Mouse (Mus musculus): Measurements from ENCODE around the gene Pnpla1.

The Pnpla1 gene

DNA sequence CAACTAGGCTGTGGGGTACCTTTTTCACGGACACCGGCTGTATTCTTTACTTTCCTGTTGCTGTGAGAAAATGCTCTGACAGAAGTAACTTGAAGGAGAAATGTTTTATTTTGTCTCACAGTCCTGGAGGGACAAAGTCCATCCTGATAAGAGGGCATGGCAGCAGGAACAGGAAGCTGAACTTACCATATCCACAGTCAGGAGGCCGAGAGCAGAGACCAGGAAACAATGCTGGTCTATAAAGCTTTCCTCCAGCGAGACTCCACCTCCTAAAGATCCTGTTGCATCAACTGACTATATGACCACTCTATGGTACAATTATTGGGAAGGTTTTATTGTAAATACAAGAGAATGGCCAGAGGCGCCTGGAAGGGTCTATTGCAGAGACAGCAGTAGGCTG is 14.5 kb upstream of the Pnpla1 start:
- DNase-seq (ENCODE audit: low read depth) = no peak

DNA sequence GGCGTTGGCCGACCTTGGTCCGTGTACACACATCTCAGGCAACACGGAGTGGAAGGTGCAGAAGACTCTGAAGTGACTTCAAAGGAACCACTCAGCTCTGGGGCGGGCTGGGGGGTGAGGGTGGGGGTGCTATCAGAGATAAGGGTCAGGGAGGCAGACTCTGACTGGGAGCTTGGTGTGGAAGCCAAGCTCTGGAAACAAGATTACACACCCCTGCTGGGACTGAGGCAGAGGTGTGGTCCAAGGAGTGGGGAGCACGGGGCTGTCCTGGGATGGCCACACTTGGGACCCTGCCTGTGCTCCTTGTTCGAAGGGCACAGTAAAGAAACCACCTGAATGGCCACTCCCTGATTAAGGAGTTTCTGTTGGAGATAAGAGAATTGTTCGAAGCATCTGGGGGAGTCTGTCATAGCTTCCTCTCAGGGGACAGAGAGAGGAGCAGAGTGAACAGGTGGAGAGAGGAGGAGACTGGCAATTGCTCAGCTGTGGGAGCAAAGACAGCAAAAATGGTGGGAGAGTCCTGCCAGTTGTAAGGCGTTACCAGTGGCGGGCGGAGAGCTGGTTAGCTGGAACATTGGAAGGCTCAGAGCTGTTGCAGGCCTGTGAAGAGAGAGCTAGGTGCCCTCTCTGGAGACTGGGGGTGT is 11.1 kb upstream of the Pnpla1 start:
- no peak for DNase-seq (ENCODE audit: low read depth)

- DNase-seq (ENCODE audit: low read depth) = no peak
Measured at GRCm38 (mm10) chr17:28850511-28850910, 7.7 kb upstream of the Pnpla1 start.

DNA sequence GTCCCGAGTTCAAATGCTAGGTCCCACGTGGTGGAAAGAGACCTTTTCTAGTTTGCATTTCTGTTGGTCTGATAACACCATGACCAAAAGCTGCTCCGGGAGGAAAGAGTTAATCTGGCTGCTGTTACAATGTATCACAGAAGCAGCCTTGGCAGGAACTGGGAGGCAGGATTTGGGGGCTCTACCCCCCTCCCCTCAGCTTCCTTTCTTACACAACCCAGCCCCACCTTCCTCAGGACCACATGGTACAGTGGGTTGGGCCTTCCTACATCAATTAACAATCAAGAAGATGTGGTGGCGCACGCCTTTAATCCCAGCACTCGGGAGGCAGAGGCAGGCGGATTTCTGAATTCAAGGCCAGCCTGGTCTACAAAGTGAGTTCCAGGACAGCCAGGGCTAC is 3.8 kb upstream of the Pnpla1 start:
- peak; percentile 71 for DNase-seq (ENCODE audit: low read depth)

- DNase-seq (ENCODE audit: low read depth) = peak; percentile 68
Measured at GRCm38 (mm10) chr17:28855166-28855885, 2.9 kb upstream of the Pnpla1 start.

- peak; percentile 85 for DNase-seq (ENCODE audit: low read depth)
Measured at GRCm38 (mm10) chr17:28856030-28856429, 2.2 kb upstream of the Pnpla1 start.

- DNase-seq (ENCODE audit: low read depth) = no peak
Measured at GRCm38 (mm10) chr17:28863926-28864325, 5.7 kb downstream of the Pnpla1 start.

DNA sequence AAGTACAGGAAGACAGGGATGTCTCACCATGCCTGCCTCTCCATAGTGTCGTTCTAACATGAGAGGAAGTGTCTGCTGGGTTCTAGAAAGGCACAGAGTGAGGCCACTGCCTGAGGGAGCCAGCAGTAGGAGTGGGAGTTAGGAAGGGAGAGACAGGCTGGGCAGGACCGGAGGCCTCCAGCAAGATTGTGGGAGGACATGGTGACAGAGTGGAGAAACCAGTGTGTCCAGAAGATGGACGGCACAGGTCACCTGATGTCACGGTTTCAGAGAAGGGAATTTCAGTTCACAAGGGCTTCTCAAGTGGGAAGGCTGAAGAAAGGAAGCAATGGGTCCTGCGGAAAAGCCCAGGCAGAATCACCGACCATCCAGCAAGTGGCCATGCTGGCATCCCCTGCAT is 6.3 kb downstream of the Pnpla1 start:
- no peak for DNase-seq (ENCODE audit: low read depth)

GRCm38 (mm10) chr17:28866921-28867320 is 8.7 kb downstream of the Pnpla1 start:
- DNase-seq (ENCODE audit: low read depth) = no peak

DNA sequence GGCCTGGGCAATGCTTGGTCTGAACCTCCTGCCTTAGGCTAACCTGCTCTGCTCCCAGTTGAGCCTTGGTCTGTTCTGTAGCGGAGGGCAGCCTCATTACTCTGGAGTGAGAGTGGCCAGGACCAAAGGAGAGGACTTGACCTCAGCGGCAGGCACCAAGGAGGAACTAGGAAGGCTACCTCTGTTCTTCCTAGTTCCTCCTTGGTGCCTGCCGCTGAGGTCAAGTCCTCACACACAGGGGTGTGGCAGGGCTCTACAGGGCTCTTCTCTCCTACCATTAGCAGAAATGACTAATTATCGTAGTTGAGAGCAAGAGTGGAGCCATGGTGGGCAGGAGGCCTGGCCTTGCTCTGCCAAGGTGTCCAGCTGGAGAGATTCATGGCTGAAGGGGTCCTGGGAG is 9.2 kb downstream of the Pnpla1 start:
- DNase-seq (ENCODE audit: low read depth) = no peak

DNA sequence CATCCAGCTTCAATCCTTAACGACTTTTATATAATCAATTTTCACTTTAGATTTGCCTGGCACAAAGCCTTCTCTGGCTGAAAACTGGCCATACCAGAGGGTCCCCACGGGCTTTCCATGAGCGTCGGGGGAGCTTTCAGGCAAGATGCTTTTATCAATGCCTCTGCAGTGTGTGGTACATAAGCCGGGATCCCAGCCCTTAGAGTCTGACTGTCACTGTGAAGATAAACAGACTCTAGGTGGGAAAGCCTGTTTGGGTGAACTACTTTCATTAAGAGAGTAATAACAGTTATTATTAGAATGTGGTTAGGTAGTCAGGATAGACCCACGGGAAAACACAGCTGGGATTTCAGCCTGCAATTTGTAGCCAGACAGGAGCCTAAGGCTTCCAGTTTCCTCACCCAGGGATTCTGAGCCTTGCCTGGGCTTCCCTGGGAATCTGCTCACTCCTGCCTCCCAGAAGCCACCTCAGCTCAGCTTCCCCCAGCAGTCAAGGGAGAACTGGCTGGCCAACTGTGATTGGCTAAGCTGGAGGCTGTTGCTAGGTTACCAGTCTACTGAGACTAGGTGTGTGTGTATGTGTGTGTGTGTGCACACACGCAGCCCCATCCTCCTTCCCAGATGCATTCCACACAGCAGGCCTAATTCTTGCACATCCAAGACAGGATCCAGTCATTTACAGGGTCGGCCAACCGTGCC is 11.3 kb downstream of the Pnpla1 start:
- DNase-seq (ENCODE audit: low read depth) = no peak

GRCm38 (mm10) chr17:28870435-28870834 is 12.2 kb downstream of the Pnpla1 start:
- DNase-seq (ENCODE audit: low read depth) = no peak

DNA sequence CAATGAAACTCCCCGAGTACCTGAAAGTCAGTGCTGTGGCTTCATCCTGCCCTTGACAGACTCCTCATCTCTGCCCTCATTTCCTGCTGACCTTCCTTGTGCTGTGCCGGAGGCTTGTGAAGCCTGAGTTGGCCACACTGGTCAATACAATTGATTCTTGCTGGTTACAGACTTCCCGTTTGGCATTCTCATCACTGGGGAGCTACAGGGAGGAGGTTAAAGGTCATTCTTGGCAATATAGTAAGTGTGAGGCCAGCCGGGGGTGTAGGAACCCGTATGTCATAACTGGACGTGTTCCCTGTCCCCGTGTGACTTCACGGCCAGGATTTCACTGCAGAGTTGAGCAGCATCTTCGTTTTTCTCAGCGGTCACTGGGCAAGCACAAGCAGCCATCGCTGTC is 13.6 kb downstream of the Pnpla1 start:
- no peak for DNase-seq (ENCODE audit: low read depth)

GRCm38 (mm10) chr17:28872322-28872721 is 14.1 kb downstream of the Pnpla1 start:
- DNase-seq (ENCODE audit: low read depth) = peak; percentile 64

DNA sequence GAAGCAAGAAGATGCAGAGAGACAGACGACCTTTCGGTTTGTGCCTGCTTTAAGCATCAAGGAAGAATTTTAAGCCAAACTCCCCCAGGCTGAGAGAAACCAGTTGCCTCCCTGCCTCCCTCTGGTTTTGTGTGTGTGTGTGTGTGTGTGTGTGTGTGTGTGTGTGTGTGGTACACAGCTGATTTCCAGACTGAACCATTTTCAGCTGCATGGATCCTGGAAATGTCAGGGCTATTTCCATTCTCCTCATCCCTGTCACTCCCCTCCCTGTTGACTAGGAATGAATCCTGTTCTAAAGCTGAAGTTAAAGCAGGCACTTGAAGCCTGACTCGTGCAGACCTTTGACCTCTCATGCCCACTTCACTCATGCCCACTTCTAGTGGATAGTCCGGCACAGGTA is 16.0 kb downstream of the Pnpla1 start:
- no peak for DNase-seq (ENCODE audit: low read depth)

- peak; percentile 68 for DNase-seq (ENCODE audit: low read depth)
Measured at GRCm38 (mm10) chr17:28874825-28875224, 16.6 kb downstream of the Pnpla1 start.

GRCm38 (mm10) chr17:28875316-28875715 is 17.1 kb downstream of the Pnpla1 start:
- DNase-seq (ENCODE audit: low read depth) = peak; percentile 54

DNA sequence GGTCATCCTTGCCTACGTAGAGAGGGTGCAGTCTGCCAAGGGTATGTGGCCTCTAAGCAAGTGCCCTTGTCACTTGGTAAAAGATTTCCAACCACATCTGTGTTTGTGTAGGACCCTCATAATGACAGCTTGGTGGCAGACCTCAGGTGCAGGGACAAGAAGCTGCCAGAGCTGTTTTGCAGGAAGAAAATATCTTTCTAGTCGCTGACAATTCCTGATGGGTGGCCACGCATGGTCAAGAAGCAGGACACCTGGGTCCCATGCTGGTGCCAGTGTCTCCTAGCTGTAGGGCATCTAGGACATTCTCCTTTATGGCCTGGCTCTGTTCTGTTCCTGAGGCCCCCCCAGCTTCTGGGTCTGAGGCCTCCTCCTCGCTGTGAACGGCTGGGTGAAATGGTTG is 18.1 kb downstream of the Pnpla1 start:
- DNase-seq (ENCODE audit: low read depth) = no peak

- no peak for DNase-seq (ENCODE audit: low read depth)
Measured at GRCm38 (mm10) chr17:28876821-28877220, 18.6 kb downstream of the Pnpla1 start.

GRCm38 (mm10) chr17:28879931-28880391 is 21.8 kb downstream of the Pnpla1 start:
- DNase-seq (ENCODE audit: low read depth) = peak; percentile 73

GRCm38 (mm10) chr17:28882316-28882715 is 24.1 kb downstream of the Pnpla1 start:
- peak; percentile 87 for DNase-seq (ENCODE audit: low read depth)

DNA sequence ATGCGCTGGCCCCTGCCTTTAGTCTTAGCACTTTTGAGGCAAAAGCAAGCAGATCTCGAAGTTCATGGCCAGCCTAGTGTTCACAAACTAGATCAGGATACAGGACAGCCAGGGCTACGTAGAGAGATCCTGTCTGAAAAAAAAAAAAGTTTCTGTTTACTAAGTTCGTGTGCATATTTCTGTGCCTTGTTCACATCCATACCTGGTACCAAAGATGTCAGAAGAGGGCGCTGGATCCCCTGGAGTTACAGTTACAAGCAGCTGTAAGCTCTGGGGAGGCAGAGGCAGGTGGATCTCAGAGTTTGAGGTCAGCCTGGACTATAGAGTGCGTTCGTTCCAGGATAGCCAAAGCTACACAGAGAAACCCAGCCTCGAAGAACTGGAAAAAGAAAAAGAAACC is 24.6 kb downstream of the Pnpla1 start:
- peak; percentile 73 for DNase-seq (ENCODE audit: low read depth)

DNA sequence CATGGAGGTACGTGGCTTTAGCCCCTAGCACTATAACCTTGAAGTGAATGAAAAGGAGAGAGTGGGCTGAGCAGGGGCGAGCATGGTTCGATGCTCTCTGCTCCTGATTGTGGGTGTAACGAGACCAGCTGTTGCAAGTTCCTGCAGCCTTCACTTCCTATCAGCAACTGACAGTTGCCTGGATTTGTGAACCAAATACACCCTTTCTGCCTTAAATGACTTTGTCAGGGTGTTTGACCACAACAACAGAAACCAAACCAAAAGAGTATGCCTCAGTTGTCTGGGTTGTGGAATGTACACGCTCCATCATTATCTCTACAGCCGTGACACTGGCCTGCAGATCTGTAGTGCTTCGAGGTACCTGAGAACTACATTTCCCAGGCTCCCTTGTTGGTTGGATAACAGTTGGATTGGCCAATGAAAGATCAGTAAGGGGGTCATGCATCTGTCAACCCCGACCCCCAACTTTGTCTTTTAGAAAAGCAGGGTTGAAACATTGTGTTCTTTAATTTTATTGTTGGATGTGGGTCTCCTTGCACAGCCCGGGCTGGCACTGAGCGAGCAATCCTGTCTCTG is 25.8 kb downstream of the Pnpla1 start:
- DNase-seq (ENCODE audit: low read depth) = peak; percentile 40
